Mouse (Mus musculus) left cerebral cortex, postnatal 36 days (tissue): Measurements from ENCODE around the gene Mrpl54. TPM values are rescaled to one million over a fixed set of nuclear protein-coding genes. Genes with fewer than 3 reads are reported as not detected.
A peak's percentile ranks its signal among the peaks of the same experiment; 100 is the strongest.

Source experiments
- DNase-seq, 2 experiments: peaks; one replicate each; pipeline ENCODE4 v3.0.0; 2021 to 2022; ENCODE audit warnings: low spot score in 2 of 2, mixed read lengths in 1 of 2
- intact Hi-C: fragments of 180-260 bp; cut with DNase I; formaldehyde crosslinking; loops from one replicate; pipeline ENCODE4 v1.15.1; 2025
- total RNA-seq, 2 experiments: library from RNA; stranded (reverse); gene quantifications; 2 replicates each; pipeline ENCODE4 v1.2.3; 2021

The Mrpl54 gene
- total RNA-seq, result 10 to 100 TPM; 43.0 to 48.2 TPM

DNA sequence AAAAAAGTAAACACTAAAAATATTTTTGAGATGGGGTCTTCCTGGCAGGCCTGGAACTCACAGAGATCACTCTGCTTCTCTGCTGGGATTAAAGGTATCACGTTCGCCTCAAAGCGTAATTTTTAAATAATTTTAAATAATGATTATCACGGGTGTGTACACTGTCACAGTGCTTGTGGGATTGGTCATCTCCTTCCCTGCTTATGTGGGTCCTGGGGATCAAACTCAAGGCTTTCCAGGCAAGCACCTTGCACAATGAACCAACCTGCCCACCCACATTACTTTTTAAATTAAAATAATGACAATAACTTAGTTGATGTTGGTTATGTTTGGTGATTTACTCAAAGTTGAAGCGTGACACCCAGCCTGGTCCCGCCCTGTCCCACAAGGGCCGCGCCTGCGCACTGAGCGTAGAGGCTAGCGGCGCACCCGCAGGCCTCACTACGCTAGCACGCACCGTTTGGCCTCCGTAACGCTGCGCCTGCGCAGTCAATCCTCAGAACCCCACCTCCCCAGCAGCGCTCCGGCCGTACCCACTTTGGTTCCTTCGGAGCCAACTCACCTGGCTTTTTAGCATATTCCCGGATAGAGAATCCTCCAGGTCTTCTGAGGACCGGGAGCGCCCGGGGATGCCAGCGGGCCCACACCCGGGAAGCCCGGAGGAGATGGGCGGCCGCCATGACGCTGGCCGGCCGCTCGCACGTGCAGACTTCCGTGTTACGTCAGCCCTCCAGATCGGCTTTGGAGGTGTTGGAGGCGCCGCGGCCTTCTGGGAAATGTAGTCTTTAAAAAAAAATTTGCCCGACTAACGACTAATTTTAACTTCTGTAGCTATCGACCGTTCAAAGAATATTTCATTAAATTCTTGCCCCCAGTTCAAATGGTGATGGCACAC lies at the start of gene Mrpl54, which contains the start of gene Apba3:
Gene Mrpl54, minus strand, starts transcription at position 724 of the 895 bp plus-strand sequence.
Gene Apba3, plus strand, starts transcription at position 750 of the 895 bp plus-strand sequence.
- peak; percentile 97 to 98 for DNase-seq
- intact Hi-C loops, result no loop called here

DNA sequence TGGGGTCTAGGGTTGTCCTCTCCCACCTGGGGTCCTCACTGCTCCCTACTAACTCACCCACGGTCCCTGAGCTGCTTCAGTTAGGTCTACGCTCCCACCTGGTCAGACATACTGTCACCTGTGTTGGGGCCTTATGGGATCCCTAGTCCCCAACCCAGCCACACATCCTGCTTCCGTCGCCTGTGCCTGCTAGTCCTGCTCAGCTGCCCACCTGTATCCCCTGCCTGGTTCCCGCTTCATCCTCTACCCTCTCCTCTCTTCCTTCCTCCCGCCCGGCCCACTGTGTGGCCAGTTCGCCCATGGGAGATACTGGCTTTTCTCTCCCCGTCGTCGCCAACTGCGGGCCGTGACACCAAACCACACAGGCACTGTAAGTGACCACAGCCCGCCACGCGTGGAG lies 48.9 kb upstream of the Mrpl54 start:
- intact Hi-C loops, result no loop called here
- no peak for DNase-seq

GRCm38 (mm10) chr10:81314201-81314600 lies 47.5 kb upstream of the Mrpl54 start:
- intact Hi-C loops, result no loop called here
- DNase-seq, result no peak

- no peak for DNase-seq
- intact Hi-C loops, result no loop called here
Observed at GRCm38 (mm10) chr10:81313581-81313980, 46.8 kb upstream of the Mrpl54 start.

GRCm38 (mm10) chr10:81309571-81309970 lies 42.8 kb upstream of the Mrpl54 start:
- DNase-seq, result no peak
- intact Hi-C loops, result no loop called here

- DNase-seq, result peak; percentile 69 to 79
Observed at GRCm38 (mm10) chr10:81306837-81307682, 40.3 kb upstream of the Mrpl54 start.

GRCm38 (mm10) chr10:81306173-81306668 lies 39.5 kb upstream of the Mrpl54 start:
- DNase-seq, result no peak
- intact Hi-C loops, result no loop called here

More at GRCm38 (mm10) chr10:81306837-81307682, 40.3 kb upstream of the Mrpl54 start:
- intact Hi-C loops, result no loop called here

- intact Hi-C loops, result loop anchor here (2.0 kb wide), 1 partner anchor 17 kb away; no protein-coding TSS in a partner anchor
- no peak for DNase-seq
Observed at GRCm38 (mm10) chr10:81305663-81306062, 38.9 kb upstream of the Mrpl54 start.

DNA sequence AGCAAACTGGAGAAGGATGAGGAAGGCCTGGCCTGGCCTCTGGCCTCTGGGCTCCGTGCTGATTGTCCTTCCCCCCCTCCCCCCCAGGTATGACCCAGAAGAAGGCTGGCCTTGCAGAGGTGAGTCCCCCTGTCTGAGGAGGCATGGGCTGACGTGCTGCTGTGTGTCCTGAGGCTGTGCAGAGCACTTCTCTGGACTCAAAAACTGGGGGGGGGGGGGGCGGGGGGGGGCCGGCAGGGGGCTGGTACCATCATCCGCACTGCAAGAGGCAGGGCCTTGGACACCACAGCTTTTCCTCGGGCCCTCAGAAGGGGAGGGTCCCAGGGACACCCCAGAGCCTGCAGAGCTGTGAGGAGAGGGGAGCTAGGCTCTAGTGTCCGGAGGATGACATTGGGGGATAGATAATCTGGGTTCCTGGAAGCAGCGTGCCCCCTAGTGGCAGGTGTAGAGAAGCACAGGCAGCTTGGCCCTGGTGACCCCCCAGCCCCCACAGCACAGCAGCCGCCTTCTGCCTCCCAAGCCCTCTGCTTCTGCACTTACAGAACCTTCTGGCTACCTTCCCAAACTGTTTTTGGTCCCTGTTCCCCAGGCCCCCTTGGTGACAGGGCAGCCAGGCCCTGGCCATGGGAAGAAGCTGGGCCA lies 38.0 kb upstream of the Mrpl54 start:
- DNase-seq, result no peak
- intact Hi-C loops, result loop anchor here (2.0 kb wide), 1 partner anchor 16 kb away; no protein-coding TSS in a partner anchor

DNA sequence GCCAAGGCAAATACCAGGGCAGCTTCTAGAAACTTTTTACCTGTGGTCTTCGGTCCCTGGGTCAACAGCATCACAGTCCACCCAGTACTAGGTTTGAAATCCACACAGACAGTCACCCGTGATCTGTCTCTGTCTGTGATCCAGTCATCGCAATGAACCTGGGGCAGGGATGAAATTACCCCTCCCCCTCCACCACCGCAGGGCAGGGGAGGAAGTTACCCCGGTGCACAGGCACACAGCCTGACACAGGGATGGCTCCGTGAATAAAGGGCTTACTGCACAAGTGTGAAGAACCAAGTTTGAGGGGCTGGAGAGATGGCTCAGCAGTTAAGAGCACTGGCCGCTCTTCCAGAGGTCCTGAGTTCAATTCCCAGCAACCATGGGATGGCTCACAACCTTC lies 37.0 kb upstream of the Mrpl54 start:
- DNase-seq, result no peak
- intact Hi-C loops, result loop anchor here (2.0 kb wide), 1 partner anchor 15 kb away; no protein-coding TSS in a partner anchor

- DNase-seq, result no peak
- intact Hi-C loops, result no loop called here
Observed at GRCm38 (mm10) chr10:81303258-81303657, 36.5 kb upstream of the Mrpl54 start.

GRCm38 (mm10) chr10:81302781-81303218 lies 36.1 kb upstream of the Mrpl54 start:
- peak; percentile 80 for DNase-seq
- intact Hi-C loops, result no loop called here

- intact Hi-C loops, result no loop called here
- DNase-seq, result no peak
Observed at GRCm38 (mm10) chr10:81302288-81302687, 35.6 kb upstream of the Mrpl54 start.

GRCm38 (mm10) chr10:81301321-81301720 lies 34.6 kb upstream of the Mrpl54 start:
- no peak for DNase-seq
- intact Hi-C loops, result no loop called here

- DNase-seq, result no peak
- intact Hi-C loops, result no loop called here
Observed at GRCm38 (mm10) chr10:81300352-81300907, 33.7 kb upstream of the Mrpl54 start.

DNA sequence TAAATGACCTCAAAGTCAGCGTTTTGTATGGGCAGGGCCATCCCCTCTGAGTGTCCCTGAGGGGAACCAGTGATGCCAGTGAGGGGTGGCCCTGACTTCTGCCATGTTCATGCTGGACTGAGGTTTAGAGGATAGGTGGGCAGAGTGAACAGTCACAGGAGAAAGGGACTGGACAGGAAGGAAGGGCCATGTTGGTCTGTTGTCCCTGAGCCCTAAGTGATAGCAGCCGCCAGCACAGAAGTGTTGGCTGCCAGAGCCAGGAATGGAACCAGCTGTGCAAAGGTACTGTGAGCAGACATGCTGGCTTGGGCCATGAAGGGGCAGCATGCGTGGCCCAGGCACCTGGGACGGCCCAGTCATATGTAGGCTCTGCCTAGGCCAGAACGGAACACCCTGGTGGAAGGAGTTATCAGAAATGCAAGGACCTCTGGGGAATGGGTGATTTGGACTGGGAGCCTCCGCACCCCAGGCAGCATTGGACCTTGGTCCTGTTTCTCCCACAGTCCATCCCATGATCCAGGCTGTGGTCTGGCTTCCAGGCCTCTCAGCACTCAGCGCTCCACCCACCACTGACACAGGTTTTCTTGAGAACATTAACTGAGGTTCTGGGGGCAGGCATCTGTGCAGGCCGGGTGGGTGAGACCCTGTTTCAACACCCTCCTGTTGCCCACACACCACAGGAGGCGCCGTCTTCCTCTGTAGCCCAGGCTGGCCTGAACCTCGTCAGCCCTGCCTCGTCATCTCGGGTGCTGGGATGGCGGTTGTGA lies 33.0 kb upstream of the Mrpl54 start:
- no peak for DNase-seq
- intact Hi-C loops, result no loop called here

DNA sequence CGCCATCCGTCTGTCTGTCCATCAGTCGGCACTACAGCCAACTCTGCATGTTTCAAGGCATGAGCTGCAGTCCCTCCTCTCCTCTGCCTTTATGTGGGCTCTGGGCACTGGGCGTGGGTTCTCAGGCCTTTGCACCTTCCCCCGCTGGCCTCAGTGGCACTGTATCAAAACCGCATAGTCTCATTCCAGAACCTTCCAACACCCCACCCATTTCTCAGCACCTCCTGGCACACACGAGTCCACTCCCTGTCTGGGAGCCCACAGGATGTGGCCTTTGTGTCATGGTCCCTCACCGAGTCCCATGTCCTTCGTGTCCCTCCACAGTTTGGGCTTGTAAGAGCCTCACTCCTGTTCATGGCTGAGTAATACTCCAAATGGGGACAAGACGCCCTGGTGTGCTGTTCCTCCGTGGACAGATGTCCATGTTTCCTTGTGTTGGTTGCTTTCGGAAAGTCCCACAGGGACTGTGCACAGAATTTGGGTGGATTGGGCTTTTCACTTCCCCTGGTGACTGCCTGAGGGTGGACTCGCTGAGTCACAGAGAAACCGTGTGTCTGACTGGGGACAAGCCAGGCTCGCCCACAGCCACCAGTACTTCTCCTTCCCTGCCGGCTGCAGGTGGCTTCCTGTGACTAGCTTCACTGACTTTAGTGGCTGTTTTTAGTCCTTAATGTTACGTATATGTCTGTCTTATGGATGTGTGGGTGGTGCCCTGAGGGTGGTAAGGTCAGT lies 31.8 kb upstream of the Mrpl54 start:
- DNase-seq, result peak; percentile 70 to 79
- intact Hi-C loops, result no loop called here

GRCm38 (mm10) chr10:81297845-81298244 lies 31.1 kb upstream of the Mrpl54 start:
- intact Hi-C loops, result no loop called here
- DNase-seq, result no peak
